Mouse (Mus musculus): Measurements from ENCODE around the gene Id3. TPM values are rescaled to one million over a fixed set of nuclear protein-coding genes. Genes with fewer than 3 reads are reported as not detected.

Gene Id3
- total RNA-seq, 2 experiments from 2014 or later, result not detected

- no peak for ATAC-seq (replicated peaks; ENCODE audit: low FRiP score, poor library complexity, severe bottlenecking)
These were observed 2.1 kb downstream of the Id3 start for GRCm38 (mm10) chr4:136145362-136145885.

GRCm38 (mm10) chr4:136145991-136146711, 2.9 kb downstream of the Id3 start:
- ATAC-seq (replicated peaks; ENCODE audit: low FRiP score, poor library complexity, severe bottlenecking), result no peak

- ATAC-seq (replicated peaks; ENCODE audit: low FRiP score, poor library complexity, severe bottlenecking), result no peak
These were observed 3.4 kb downstream of the Id3 start for GRCm38 (mm10) chr4:136146712-136147154.

- peak; percentile 76 for ATAC-seq (replicated peaks; ENCODE audit: low FRiP score, poor library complexity, severe bottlenecking)
These were observed 4.3 kb downstream of the Id3 start for GRCm38 (mm10) chr4:136147436-136148135.

- ATAC-seq (replicated peaks; ENCODE audit: low FRiP score, poor library complexity, severe bottlenecking), result no peak
These were observed 5.2 kb downstream of the Id3 start for GRCm38 (mm10) chr4:136148342-136149044.

- no peak for ATAC-seq (replicated peaks; ENCODE audit: low FRiP score, poor library complexity, severe bottlenecking)
These were observed 5.7 kb downstream of the Id3 start for GRCm38 (mm10) chr4:136149045-136149379.

GRCm38 (mm10) chr4:136149734-136150133, 6.4 kb downstream of the Id3 start:
- ATAC-seq (replicated peaks; ENCODE audit: low FRiP score, poor library complexity, severe bottlenecking), result peak; percentile 60; the same call in 1 of the 2 replicates

GRCm38 (mm10) chr4:136150596-136150995, 7.3 kb downstream of the Id3 start:
- no peak for ATAC-seq (replicated peaks; ENCODE audit: low FRiP score, poor library complexity, severe bottlenecking)

- no peak for ATAC-seq (replicated peaks; ENCODE audit: low FRiP score, poor library complexity, severe bottlenecking)
These were observed 9.5 kb downstream of the Id3 start for GRCm38 (mm10) chr4:136152821-136153220.

- no peak for ATAC-seq (replicated peaks; ENCODE audit: low FRiP score, poor library complexity, severe bottlenecking)
These were observed 11.2 kb downstream of the Id3 start for GRCm38 (mm10) chr4:136154462-136154861.

GRCm38 (mm10) chr4:136158498-136158897, 15.2 kb downstream of the Id3 start:
- ATAC-seq (replicated peaks; ENCODE audit: low FRiP score, poor library complexity, severe bottlenecking), result no peak

GRCm38 (mm10) chr4:136159802-136160397, 16.6 kb downstream of the Id3 start:
- ATAC-seq (replicated peaks; ENCODE audit: low FRiP score, poor library complexity, severe bottlenecking), result peak; percentile 85

- peak; percentile 84 for ATAC-seq (replicated peaks; ENCODE audit: low FRiP score, poor library complexity, severe bottlenecking)
These were observed 20.2 kb downstream of the Id3 start for GRCm38 (mm10) chr4:136163448-136163847.

- ATAC-seq (replicated peaks; ENCODE audit: low FRiP score, poor library complexity, severe bottlenecking), result no peak
These were observed 21.7 kb downstream of the Id3 start for GRCm38 (mm10) chr4:136164981-136165380.

- no peak for ATAC-seq (replicated peaks; ENCODE audit: low FRiP score, poor library complexity, severe bottlenecking)
These were observed 24.4 kb downstream of the Id3 start for GRCm38 (mm10) chr4:136167701-136168100.

- no peak for ATAC-seq (replicated peaks; ENCODE audit: low FRiP score, poor library complexity, severe bottlenecking)
These were observed 27.1 kb downstream of the Id3 start for GRCm38 (mm10) chr4:136170401-136170800.

- ATAC-seq (replicated peaks; ENCODE audit: low FRiP score, poor library complexity, severe bottlenecking), result no peak
These were observed 28.2 kb downstream of the Id3 start for GRCm38 (mm10) chr4:136171455-136171854.

GRCm38 (mm10) chr4:136172011-136172541, 28.8 kb downstream of the Id3 start, which contains the start of gene E2f2:
Gene E2f2, plus strand, starts transcription at chr4:136172394.
- ATAC-seq (replicated peaks; ENCODE audit: low FRiP score, poor library complexity, severe bottlenecking), result peak; percentile 38

GRCm38 (mm10) chr4:136172542-136173209, 29.4 kb downstream of the Id3 start:
- ATAC-seq (replicated peaks; ENCODE audit: low FRiP score, poor library complexity, severe bottlenecking), result peak; percentile 12; the same call in 1 of the 2 replicates
